Mouse (Mus musculus) embryonic stem cell, embryonic (primary cell): ENCODE measurements around the gene Osbpl10.

ENCODE experiments used
- CTCF ChIA-PET, 4 experiments: fragments of 300-600 bp in 2 of 4; fragments of 350-600 bp in 2 of 4; sonication (Branson Sonifier 250); formaldehyde crosslinking; loops; one replicate each; lab custom pipeline; 2022; ENCODE audit warnings: inconsistent platforms in 2 of 4; lab: Charles Lee
- POLR2A ChIA-PET, 4 experiments: fragments of 300-600 bp in 2 of 4; fragments of 350-600 bp in 2 of 4; sonication (Branson Sonifier 250); formaldehyde crosslinking; loops; one replicate each; lab custom pipeline; 2022; ENCODE audit warnings: antibody characterized with exemption in 4 of 4, inconsistent platforms in 1 of 4; lab: Charles Lee

Gene Osbpl10

GRCm38 (mm10) chr9:115133926-115134325 is 155.6 kb downstream of the Osbpl10 start:
- POLR2A ChIA-PET = interaction anchor here in 1 of 4 experiments (0.7 kb wide), 1 partner anchor 125 kb away, joined by 6 read pairs; no protein-coding TSS in a partner anchor
- CTCF ChIA-PET = no interaction called here

- CTCF ChIA-PET = no interaction called here
- POLR2A ChIA-PET = no interaction called here
These were observed 156.4 kb downstream of the Osbpl10 start for GRCm38 (mm10) chr9:115134736-115135135.

GRCm38 (mm10) chr9:115135352-115135751 is 157.0 kb downstream of the Osbpl10 start:
- ChIA-PET POLR2A (no interaction called here), CTCF (no interaction called here)

GRCm38 (mm10) chr9:115137858-115138257 is 159.5 kb downstream of the Osbpl10 start:
- POLR2A ChIA-PET = interaction anchor here in 1 of 4 experiments (0.6 to 1.1 kb wide), 3 partner anchors 9 to 99 kb away, joined by 3 to 4 read pairs (median 3); no protein-coding TSS in a partner anchor
- CTCF ChIA-PET = no interaction called here

GRCm38 (mm10) chr9:115139597-115140332 is 161.4 kb downstream of the Osbpl10 start:
- CTCF ChIA-PET = interaction anchor here in 2 of 4 experiments (0.7 to 1.1 kb wide), 2 partner anchors 9 to 51 kb away, joined by 3 to 6 read pairs; no protein-coding TSS in a partner anchor
- POLR2A ChIA-PET = interaction anchor here in 1 of 4 experiments (0.5 to 1.0 kb wide), 2 partner anchors 10 to 24 kb away, joined by 3 to 4 read pairs; no protein-coding TSS in a partner anchor

- ChIA-PET CTCF (no interaction called here), POLR2A (interaction anchor here in 1 of 4 experiments (0.5 to 1.0 kb wide), 2 partner anchors 9 to 30 kb away, joined by 3 to 4 read pairs; no protein-coding TSS in a partner anchor)
These were observed 168.8 kb downstream of the Osbpl10 start for GRCm38 (mm10) chr9:115147141-115147540.

- ChIA-PET POLR2A (no interaction called here), CTCF (interaction anchor here in 2 of 4 experiments (0.6 to 1.2 kb wide), 2 partner anchors 7 to 894 kb away, joined by 3 read pairs; no protein-coding TSS in a partner anchor)
These were observed 169.4 kb downstream of the Osbpl10 start for GRCm38 (mm10) chr9:115147586-115148355.

- POLR2A ChIA-PET = interaction anchor here in 1 of 4 experiments (1.7 kb wide), 1 partner anchor 9 kb away, joined by 4 read pairs; no protein-coding TSS in a partner anchor
- CTCF ChIA-PET = interaction anchor here in 1 of 4 experiments (1.2 kb wide), 1 partner anchor 9 kb away, joined by 3 read pairs; no protein-coding TSS in a partner anchor
These were observed 170.8 kb downstream of the Osbpl10 start for GRCm38 (mm10) chr9:115149011-115149756.

- ChIA-PET CTCF (interaction anchor here in 1 of 4 experiments (0.6 kb wide), 1 partner anchor 105 kb away, joined by 4 read pairs; no protein-coding TSS in a partner anchor), POLR2A (no interaction called here)
These were observed 183.2 kb downstream of the Osbpl10 start for GRCm38 (mm10) chr9:115161591-115161990.

- POLR2A ChIA-PET = no interaction called here
- CTCF ChIA-PET = interaction anchor here in 3 of 4 experiments (0.6 to 1.2 kb wide), 9 partner anchors 38 to 539 kb away, joined by 3 to 6 read pairs (median 3); no protein-coding TSS in a partner anchor
These were observed 184.7 kb downstream of the Osbpl10 start for GRCm38 (mm10) chr9:115163031-115163430.

GRCm38 (mm10) chr9:115163693-115164092 is 185.3 kb downstream of the Osbpl10 start:
- POLR2A ChIA-PET = interaction anchor here in 2 of 4 experiments (0.6 to 1.1 kb wide), 2 partner anchors 63 to 202 kb away, joined by 3 to 4 read pairs; no protein-coding TSS in a partner anchor
- CTCF ChIA-PET = interaction anchor here in 3 of 4 experiments (0.6 to 1.2 kb wide), 10 partner anchors 37 to 538 kb away, joined by 3 to 6 read pairs (median 3); no protein-coding TSS in a partner anchor

- ChIA-PET POLR2A (interaction anchor here in 2 of 4 experiments (0.7 to 1.1 kb wide), 2 partner anchors 62 to 172 kb away, joined by 3 read pairs; no protein-coding TSS in a partner anchor), CTCF (interaction anchor here in 1 of 4 experiments (0.6 to 1.2 kb wide), 5 partner anchors 55 to 1035 kb away, joined by 3 to 4 read pairs (median 3); no protein-coding TSS in a partner anchor)
These were observed 186.0 kb downstream of the Osbpl10 start for GRCm38 (mm10) chr9:115164351-115164750.

- CTCF ChIA-PET = interaction anchor here in 2 of 4 experiments (1.0 to 2.6 kb wide), 6 partner anchors 25 to 155 kb away, joined by 3 to 13 read pairs (median 4); no protein-coding TSS in a partner anchor
- POLR2A ChIA-PET = interaction anchor here (0.6 to 2.6 kb wide), 16 partner anchors 8 to 1218 kb away, joined by 3 to 10 read pairs (median 3); partner anchors contain the start of genes Stt3b (in 2 of the 4) and Cnot10 (in 1 of the 4)
These were observed 187.6 kb downstream of the Osbpl10 start for GRCm38 (mm10) chr9:115165996-115166395.

- POLR2A ChIA-PET = interaction anchor here (0.5 to 2.8 kb wide), 46 partner anchors 9 to 589 kb away, joined by 3 to 30 read pairs (median 4); partner anchors contain the start of genes Stt3b (in 3 of the 4), Cmtm7 (in 1 of the 4) and Gpd1l (in 1 of the 4)
- CTCF ChIA-PET = no interaction called here
These were observed 191.2 kb downstream of the Osbpl10 start for GRCm38 (mm10) chr9:115169591-115169990.

- ChIA-PET CTCF (no interaction called here), POLR2A (interaction anchor here in 2 of 4 experiments (0.9 to 1.0 kb wide), 2 partner anchors 9 to 138 kb away, joined by 3 to 4 read pairs; partner anchors contain the start of gene Stt3b (in 1 of the 2))
These were observed 193.7 kb downstream of the Osbpl10 start for GRCm38 (mm10) chr9:115172096-115172495.

- ChIA-PET CTCF (no interaction called here), POLR2A (interaction anchor here in 1 of 4 experiments (0.8 kb wide), 1 partner anchor 10 kb away, joined by 4 read pairs; no protein-coding TSS in a partner anchor)
These were observed 200.8 kb downstream of the Osbpl10 start for GRCm38 (mm10) chr9:115179154-115179553.

GRCm38 (mm10) chr9:115179935-115180334 is 201.6 kb downstream of the Osbpl10 start:
- ChIA-PET POLR2A (interaction anchor here in 2 of 4 experiments (0.6 to 2.0 kb wide), 6 partner anchors 10 to 378 kb away, joined by 3 to 7 read pairs (median 4); no protein-coding TSS in a partner anchor), CTCF (interaction anchor here in 1 of 4 experiments (0.5 kb wide), 1 partner anchor 155 kb away, joined by 3 read pairs; no protein-coding TSS in a partner anchor)
